Mouse (Mus musculus) gastrocnemius, postnatal 4 days (tissue): ENCODE measurements around the gene Gpr18. TPM values are rescaled to one million over a fixed set of nuclear protein-coding genes. Genes with fewer than 3 reads are reported as not detected.

Experiments
- DNase-seq, 2 experiments: peaks; one replicate each; pipeline ENCODE4 v3.0.0; 2021 to 2022; ENCODE audit warnings: low spot score in 2 of 2, mixed read lengths in 2 of 2
- total RNA-seq, 2 experiments: library from RNA; stranded (reverse); gene quantifications; 2 replicates each; pipeline ENCODE4 v1.2.3; 2021

The Gpr18 gene
- total RNA-seq, 2 experiments from 2014 or later = not detected

DNA sequence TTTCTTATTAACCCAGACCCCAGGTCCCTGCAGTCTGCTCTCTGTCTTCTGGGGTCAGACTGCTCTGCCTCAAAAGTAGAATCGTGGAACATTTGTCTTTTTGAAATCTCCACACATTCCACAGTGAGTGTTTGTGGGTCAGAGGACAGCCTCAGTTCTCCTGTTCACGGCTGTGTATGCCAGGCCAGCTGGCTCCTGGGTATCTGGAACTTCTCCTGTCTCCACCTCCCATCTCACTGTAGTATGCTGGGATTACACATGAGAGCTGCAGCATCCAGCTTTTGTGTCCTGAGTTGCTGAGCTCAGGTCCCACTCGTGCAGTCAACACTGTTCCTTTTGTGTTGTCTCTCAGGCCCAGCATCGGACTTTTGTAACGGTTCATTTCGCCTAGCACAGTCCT is 9.3 kb upstream of the Gpr18 start:
- DNase-seq = no peak

- no peak for DNase-seq
Observed at GRCm38 (mm10) chr14:121922731-121923130, 7.2 kb upstream of the Gpr18 start.

DNA sequence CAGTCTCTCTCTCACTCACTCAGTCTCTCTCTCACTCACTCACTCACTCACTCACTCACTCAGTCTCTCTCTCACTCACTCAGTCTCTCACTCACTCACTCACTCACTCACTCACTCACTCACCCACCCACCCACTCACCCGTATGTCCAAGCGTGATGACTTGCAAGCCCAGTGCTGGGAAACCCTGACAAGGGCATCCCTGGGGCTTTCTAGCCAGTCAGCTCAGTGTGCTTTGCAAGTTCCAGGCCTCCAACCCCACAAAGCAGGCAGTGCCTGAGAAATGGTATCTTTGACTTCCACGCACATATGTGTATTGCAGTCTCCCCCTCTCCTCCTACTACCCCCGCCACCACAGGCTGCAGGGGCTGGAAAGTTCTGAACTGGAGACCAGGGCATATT is 6.4 kb upstream of the Gpr18 start:
- DNase-seq = no peak

DNA sequence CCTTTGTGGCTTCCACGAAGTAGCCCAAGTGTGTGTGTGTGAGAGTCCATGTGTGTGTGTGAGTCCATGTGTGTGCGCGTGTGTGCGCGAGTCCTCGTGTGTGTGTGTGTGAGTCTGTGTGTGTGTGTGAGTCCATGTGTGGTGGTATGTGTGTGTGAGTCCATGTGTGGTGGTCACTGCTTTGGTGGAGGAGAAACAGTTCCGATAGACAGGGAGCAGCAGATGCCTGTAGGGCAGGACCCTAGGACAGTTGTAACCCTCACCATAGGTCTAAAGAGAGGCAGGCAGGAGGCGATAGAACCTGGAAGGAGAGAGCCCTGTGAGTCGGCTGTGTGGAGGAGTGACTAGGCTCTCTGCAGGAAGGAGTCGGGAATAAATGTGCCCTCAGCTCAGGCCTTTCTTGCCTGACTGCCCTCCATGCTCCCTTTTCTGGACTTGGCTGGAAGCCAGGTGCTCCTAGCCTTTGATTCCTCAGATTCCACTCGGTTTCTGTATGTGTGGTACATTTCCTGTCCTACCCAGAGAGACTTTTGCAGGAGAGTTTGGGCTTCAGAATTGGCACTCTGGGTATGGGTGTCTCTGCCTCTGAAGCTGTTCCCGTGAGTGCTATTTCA is 5.0 kb upstream of the Gpr18 start:
- no peak for DNase-seq

DNA sequence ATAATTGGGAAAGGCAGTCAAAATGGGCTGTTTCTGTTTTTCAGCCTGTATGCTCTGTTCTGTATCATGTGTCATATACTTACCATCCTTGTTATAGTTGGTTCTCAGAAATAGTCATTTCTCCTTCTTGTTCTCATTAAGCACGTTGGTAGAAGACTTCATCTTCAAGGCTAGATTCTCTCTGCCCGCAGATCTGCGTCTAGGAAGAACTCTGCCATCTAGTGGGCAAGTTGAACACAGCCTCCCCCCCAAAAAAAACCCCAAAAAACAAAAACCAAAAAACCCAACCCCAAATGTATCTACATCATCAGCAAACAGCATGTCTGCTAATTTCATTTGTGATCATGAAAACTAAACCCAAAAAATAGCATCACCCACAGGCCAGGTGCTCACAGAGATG is 4.2 kb upstream of the Gpr18 start:
- no peak for DNase-seq

- no peak for DNase-seq
Observed at GRCm38 (mm10) chr14:121918266-121918665, 2.7 kb upstream of the Gpr18 start.

DNA sequence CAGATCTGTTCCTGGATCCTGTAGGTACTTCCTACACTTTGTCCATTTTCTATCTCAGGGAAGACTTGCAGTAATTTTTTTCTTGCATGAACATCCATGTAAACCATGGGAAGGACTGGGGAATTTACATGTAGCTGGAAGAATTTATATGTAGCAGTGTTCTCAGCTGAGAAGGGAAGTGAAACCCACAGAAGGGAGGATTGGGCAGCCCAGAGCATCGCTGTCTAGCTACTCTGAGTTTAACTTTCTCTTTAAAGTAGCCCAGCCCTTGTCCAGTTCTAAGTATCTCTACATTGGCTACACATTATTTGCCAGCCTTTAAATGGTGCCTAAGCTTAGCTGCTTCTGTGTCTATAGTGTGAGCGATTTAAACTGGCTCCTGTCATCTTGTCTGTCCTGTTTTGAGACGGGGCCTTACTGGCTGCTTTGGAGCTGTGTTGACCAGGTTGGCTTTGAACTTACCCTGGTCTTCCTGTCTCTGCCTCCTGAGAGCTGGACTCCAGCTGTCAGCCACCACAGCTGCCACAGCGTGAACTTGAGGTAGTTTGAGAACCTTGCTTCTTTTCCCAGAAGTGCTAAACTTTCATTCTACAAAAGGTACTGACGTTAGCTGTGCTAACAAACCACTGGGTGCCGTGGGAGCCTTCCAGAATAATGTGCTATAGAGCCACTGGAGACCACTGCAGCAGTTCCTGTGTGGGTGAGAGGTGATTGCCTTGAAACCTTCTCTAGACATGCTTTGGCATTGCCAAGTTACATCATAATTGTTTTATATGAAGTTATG is 922 bp upstream of the Gpr18 start:
- DNase-seq = no peak

DNA sequence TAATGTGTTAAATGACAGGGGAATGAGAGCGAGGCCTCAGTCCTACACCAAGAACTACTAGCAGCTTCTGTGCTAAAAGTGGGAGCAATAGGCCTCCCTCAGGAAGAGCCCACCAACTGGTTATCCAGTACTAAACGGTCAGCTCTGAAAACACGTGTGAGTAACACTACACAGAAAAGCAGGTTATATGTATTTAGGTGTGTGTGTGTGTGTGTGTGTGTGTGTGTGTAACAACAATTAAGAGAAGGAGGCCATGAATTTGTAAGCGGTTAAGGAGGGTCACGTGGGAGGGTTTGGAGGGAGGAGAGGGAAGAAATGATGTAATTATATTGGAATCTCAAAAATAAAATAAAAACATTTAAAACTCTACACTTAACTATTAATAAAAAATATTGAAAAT is 438 bp downstream of the Gpr18 start:
- DNase-seq = no peak

DNA sequence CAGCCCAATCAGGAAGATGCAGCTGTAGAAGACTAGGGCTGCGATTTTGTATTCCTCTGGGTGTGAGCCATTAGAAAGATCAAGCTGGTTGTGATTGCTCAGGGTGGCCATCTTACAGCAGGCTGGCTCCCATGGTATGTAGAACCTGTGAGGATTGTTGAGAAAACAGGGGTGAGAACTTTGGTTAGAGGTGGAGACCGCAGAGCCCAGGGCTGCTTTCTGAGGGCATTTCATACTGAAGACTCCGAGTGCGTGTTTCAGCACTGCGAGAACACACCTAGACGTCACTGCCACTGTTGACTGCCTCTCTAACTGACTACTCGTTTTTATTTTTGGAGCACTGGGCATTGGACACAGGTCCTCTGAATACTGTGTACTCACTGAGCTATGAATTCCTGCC is 3.1 kb downstream of the Gpr18 start:
- no peak for DNase-seq

- no peak for DNase-seq
Observed at GRCm38 (mm10) chr14:121909868-121910267, 5.7 kb downstream of the Gpr18 start.

DNA sequence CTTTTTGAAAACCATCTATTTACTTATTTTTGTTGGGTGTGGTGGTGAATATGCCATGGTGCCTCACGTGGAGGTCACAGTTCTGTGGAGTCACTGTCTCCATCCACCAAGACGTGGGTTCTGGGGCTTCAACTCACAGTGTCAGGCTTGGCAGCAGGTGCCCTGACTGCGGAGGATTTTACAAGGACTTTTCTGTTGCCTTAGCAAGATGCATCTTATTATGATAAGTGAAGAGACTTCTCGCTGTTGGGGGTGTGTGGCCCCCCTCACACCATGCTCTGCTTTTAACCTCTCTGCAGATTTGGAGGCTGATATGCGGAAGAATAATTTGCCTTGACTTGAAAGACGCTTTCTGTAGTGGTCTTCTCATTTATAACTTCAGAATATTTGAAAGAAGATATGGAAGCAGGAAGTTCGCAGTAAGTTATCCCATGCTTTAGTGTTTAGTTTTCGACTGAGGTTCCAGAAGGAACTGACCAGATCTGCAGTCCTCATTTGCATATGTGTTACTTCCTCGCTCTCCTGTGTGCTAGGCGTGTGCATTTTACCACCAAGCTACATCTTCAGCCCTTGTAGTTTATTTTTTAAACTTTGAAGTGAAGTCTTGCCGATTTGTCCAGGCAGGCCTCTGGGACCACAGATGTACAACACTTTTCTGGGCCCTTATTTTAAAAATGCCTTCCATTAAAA is 8.4 kb downstream of the Gpr18 start:
- no peak for DNase-seq

- no peak for DNase-seq
Observed at GRCm38 (mm10) chr14:121906341-121906991, 9.1 kb downstream of the Gpr18 start.

DNA sequence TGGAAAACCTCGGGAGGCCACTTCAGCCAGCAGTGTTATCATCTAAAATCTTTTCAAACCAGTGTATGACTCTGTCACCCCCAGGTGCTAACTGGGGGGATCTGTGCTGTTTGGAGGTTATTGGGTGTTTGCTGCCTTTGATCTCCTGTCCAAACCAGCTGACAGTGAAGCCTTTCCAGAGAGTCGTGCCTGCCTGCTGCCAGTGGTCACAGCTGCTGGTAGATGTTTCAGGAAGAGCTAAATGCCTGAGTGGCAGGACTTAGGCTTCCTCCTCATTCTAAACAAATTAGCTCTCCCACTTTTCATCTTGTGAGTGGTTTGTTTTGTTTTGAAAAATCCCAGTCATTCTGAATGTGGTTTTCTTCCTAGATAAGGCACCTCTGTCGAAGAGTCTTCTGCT is 10.8 kb downstream of the Gpr18 start:
- no peak for DNase-seq

- DNase-seq = no peak
Observed at GRCm38 (mm10) chr14:121903381-121903876, 12.2 kb downstream of the Gpr18 start.

GRCm38 (mm10) chr14:121901511-121901910 is 14.1 kb downstream of the Gpr18 start:
- DNase-seq = no peak

GRCm38 (mm10) chr14:121899071-121899470 is 16.5 kb downstream of the Gpr18 start:
- no peak for DNase-seq

- no peak for DNase-seq
Observed at GRCm38 (mm10) chr14:121898509-121898908, 17.1 kb downstream of the Gpr18 start.

DNA sequence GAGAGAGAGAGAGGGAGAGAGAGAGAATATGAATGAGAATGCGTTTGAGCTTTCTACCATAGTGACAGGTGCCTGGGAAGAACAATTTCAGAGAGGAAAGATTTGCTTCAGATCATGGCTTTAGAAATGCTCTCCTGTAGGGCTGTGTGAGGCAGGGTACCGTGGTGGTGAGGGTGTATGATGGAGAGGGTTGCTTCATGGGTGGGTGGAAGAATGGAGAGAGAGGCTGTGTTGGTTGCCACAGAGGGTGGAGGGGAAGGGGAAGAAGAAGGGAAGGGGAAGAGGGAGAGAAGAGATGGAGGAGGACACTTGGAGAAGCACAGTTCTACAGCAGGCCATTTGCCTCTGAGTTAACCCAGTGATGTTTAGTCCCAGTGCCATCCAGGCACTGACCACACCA is 17.8 kb downstream of the Gpr18 start:
- no peak for DNase-seq

GRCm38 (mm10) chr14:121896126-121897090 is 19.2 kb downstream of the Gpr18 start:
- DNase-seq = no peak

DNA sequence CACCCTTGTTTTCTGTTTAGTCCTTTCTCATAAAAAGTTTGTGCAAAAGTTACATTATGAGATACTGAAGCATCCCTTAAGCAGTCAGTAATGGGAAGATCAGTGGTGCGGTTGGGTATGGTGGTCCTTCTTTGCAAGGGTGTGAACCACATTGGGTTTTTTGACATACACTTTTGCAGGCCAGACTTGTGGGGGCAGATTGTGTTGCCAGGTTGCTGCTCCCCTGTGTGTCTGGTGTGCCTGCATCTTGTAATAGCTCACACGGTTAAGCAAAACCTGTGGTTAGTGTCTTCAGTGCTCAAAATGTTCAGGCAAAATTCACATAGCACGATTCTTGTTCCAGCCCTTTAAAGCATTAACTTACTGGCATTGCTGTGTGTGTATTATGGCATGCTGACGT is 20.3 kb downstream of the Gpr18 start:
- no peak for DNase-seq
